Mouse (Mus musculus) small intestine, adult 2 months (tissue): ENCODE measurements around the gene Rwdd2b.

Source experiments
- CTCF ChIP-seq: fragments of 200-500 bp; IDR thresholded peaks from 2 replicates; pipeline ENCODE4 v1.5.1; 2012; ENCODE audit warnings: low read depth, mild to moderate bottlenecking, control low read depth, inconsistent platforms, low read length, moderate library complexity, mixed read lengths; ENCODE audit not compliant: insufficient replicate concordance, insufficient read length; ENCODE audit errors: extremely low read depth
- POLR2A ChIP-seq: fragments of 200-500 bp; IDR thresholded peaks from 2 replicates; pipeline ENCODE4 v1.6.1; 2012; ENCODE audit warnings: low read depth, mild to moderate bottlenecking, control low read depth, inconsistent platforms, low read length, moderate library complexity

GRCm38 (mm10) chr16:87484367-87484766 is 44.0 kb upstream of the Rwdd2b start:
- TF ChIP-seq CTCF: no peak
- no peak for TF ChIP-seq POLR2A
